Mouse (Mus musculus) neural tube, embryonic 13.5 days (tissue): ENCODE data around the gene Smim23. TPM values are rescaled to one million over a fixed set of nuclear protein-coding genes. Genes with fewer than 3 reads are reported as not detected.

Experiments
- ATAC-seq: fragments of 200-750 bp; cut with Nextera tagmentation; 2 replicates; pipeline ENCODE4 v1.8.0; 2017; ENCODE audit warnings: low read depth, mild to moderate bottlenecking, moderate TSS enrichment, moderate library complexity
- H3K27ac ChIP-seq: fragments of 300-500 bp; sonication (generic); replicated peaks from 2 replicates; pipeline ENCODE4 v1.5.1; 2015; ENCODE audit warnings: moderate library complexity, mild to moderate bottlenecking, inconsistent platforms
- H3K27me3 ChIP-seq: fragments of 300-500 bp; sonication (generic); 2 replicates; pipeline ENCODE4 v1.6.1; 2015; ENCODE audit warnings: mild to moderate bottlenecking, inconsistent platforms
- H3K36me3 ChIP-seq: fragments of 300-500 bp; sonication (generic); 2 replicates; pipeline ENCODE4 v1.6.1; 2015; ENCODE audit warnings: mild to moderate bottlenecking, inconsistent platforms
- H3K4me1 ChIP-seq: fragments of 300-500 bp; sonication (generic); replicated peaks from 2 replicates; pipeline ENCODE4 v1.6.1; 2015; ENCODE audit warnings: inconsistent platforms
- H3K4me2 ChIP-seq: fragments of 300-500 bp; sonication (generic); 2 replicates; pipeline ENCODE4 v1.6.1; 2015; ENCODE audit warnings: inconsistent platforms, mild to moderate bottlenecking, moderate library complexity
- H3K4me3 ChIP-seq: fragments of 300-500 bp; sonication (generic); 2 replicates; pipeline ENCODE4 v1.5.1; 2015; ENCODE audit warnings: mild to moderate bottlenecking, inconsistent platforms
- H3K9ac ChIP-seq: fragments of 300-500 bp; sonication (generic); 2 replicates; pipeline ENCODE4 v1.6.1; 2015; ENCODE audit warnings: moderate library complexity, mild to moderate bottlenecking, inconsistent platforms
- H3K9me3 ChIP-seq: fragments of 300-500 bp; sonication (generic); 2 replicates; pipeline ENCODE4 v1.6.1; 2016; ENCODE audit warnings: inconsistent platforms
- WGBS: fragments of 180-500 bp; shearing (Covaris S2); methylation state at CpG from one replicate; pipeline ENCODE4 v1.1.7; 2015; 5-methylcytosine and 5-hydroxymethylcytosine counted together
- polyA plus RNA-seq: library from polyadenylated mRNA; unstranded; fragments of >200 nt; fragmentation: Nextera tagmentation; extraction: Ambion mirVana; gene quantifications from 2 replicates; pipeline ENCODE4 v1.2.1, GENCODE M21; 2015

Smim23 gene
- polyA plus RNA-seq, 1 experiment from 2014 or later = not detected

DNA sequence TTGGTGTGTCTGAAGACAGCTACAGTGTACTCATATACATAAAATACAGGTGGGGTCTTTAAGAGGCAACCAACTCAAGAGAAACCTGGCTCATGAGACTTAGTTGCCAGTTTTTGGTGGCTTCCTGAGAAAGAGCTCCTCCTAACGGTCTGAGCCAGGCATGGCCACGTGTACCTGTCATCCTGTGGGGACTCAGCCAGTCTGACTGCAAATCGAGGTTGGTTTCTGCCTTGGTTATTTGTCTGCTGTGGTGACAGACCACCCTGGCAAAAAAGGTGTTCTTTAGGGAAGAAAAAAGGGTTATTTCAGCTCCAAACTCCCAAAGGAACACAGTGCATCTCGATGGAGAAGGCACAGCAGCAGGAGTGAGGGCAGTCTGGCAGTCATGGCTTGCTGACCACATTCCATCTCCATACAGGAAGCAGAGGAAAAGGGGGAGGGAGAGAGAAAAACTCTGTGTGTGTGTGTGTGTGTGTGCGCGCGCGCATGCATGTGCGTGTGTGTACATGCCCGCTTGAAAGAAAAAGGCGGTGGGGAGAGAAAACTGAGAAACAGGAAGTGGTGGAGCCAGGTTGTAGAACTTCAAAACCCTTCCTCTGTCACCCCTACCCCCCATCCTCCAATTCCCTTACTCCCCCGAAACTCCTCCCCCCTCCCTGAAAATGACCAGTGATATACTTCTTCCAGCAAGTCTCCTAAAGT, 55.6 kb downstream of the Smim23 start:
- H3K4me1 ChIP-seq = peaks cover 11% of the 10 kb centered on the region
- no peak overlapping the region for H3K4me2 ChIP-seq
- H3K36me3 ChIP-seq = no peaks in the 10 kb centered on the region
- no peaks in the 10 kb centered on the region for H3K9me3 ChIP-seq
- no peak overlapping the region for H3K9ac ChIP-seq
- ATAC-seq = no peak
- no peak overlapping the region for H3K27ac ChIP-seq
- no peak overlapping the region for H3K4me3 ChIP-seq
- no peaks in the 10 kb centered on the region for H3K27me3 ChIP-seq
- 82% methylated on average over 12 of the region's 12 CpGs for WGBS

Other genes with a start within 250 kb of the Smim23 start
- gene Fbxw11, start 181.9 kb downstream of the Smim23 start, polyA plus RNA-seq = 106 and 119 TPM in 2 replicates